Comparison of ENCODE assay signal across 19 mouse cellular contexts in genomic region chr4:152204663-152205062, GRCm38 (mm10). TPM values are rescaled to one million over a fixed set of nuclear protein-coding genes. Genes with fewer than 3 reads are reported as not detected.
DNase-seq lines count a peak whose midpoint lies in the region; ATAC-seq and TF ChIP-seq lines count a peak whose summit lies in the region.
"Had no signal": no experiment of that assay in that cellular context is flagged by ENCODE, and none has a peak within 500 bp of the region (broad histone marks: within the 10 kb centered on the region; RNA-seq: fewer than 3 reads in every experiment).

No protein-coding gene starts in this region.

- no peak for TF ChIP-seq POLR2A in cerebellum, adult 2 months (IDR thresholded peaks at IDR 0.05; ENCODE audit: borderline replicate concordance, insufficient read depth, low read length)

- H3K4me1 ChIP-seq in heart, embryonic 11.5 days (ENCODE audit: control insufficient read depth, insufficient read depth, low read length): peaks cover 24% of the 10 kb centered on the region
- peaks cover 32% of the 10 kb centered on the region for H3K4me1 ChIP-seq in liver, embryonic 11.5 days (replicated peaks; ENCODE audit: control insufficient read depth, insufficient read depth, low read length)
- peaks cover 9% of the 10 kb centered on the region; the same call in 1 of the 2 replicates for H3K4me1 ChIP-seq in midbrain, embryonic 16.5 days (ENCODE audit: control insufficient read depth, insufficient read depth, low read length)
- H3K4me1 ChIP-seq in cerebellum, adult 2 months (ENCODE audit: control insufficient read depth, insufficient read depth, low read length): peaks cover 43% of the 10 kb centered on the region

- H3K4me2 ChIP-seq in heart, embryonic 11.5 days: no peak overlapping the region
- no peak overlapping the region for H3K4me2 ChIP-seq in liver, embryonic 11.5 days
- H3K4me2 ChIP-seq in midbrain, embryonic 16.5 days (ENCODE audit: low read length): no peak overlapping the region
- H3K4me2 ChIP-seq: stomach, embryonic 15.5 days had no signal

- H3K4me3 ChIP-seq in heart, embryonic 11.5 days (ENCODE audit: low read depth, low read length): no peak overlapping the region
- H3K4me3 ChIP-seq in liver, embryonic 11.5 days (ENCODE audit: low read depth, low read length): no peak overlapping the region
- H3K4me3 ChIP-seq in midbrain, embryonic 16.5 days (ENCODE audit: low read depth, low read length): no peak overlapping the region
- no peak overlapping the region for H3K4me3 ChIP-seq in cerebellum, adult 2 months (replicated peaks; ENCODE audit: insufficient read depth, low read depth, low read length)
- H3K4me3 ChIP-seq: embryonic facial prominence, embryonic 10.5 days; forebrain, embryonic 10.5 days; hindbrain, embryonic 10.5 days; megakaryocyte, embryonic 14.5 days; myocyte; stomach, embryonic 15.5 days had no signal

- H3K36me3 ChIP-seq in heart, embryonic 11.5 days (ENCODE audit: control insufficient read depth, insufficient read depth, low read length): no peaks in the 10 kb centered on the region
- H3K36me3 ChIP-seq in liver, embryonic 11.5 days (ENCODE audit: control insufficient read depth, insufficient read depth, low read length): no peaks in the 10 kb centered on the region
- H3K36me3 ChIP-seq in midbrain, embryonic 16.5 days (ENCODE audit: control insufficient read depth, insufficient read depth, low read length): no peaks in the 10 kb centered on the region
- H3K36me3 ChIP-seq: embryonic facial prominence, embryonic 10.5 days; forebrain, embryonic 10.5 days; hindbrain, embryonic 10.5 days; stomach, embryonic 15.5 days had no signal

- TF ChIP-seq CTCF in cerebellum, adult 2 months (IDR thresholded peaks at IDR 0.05; ENCODE audit: borderline replicate concordance, insufficient read depth, low read depth, low read length): no peak

- no peak for ATAC-seq in heart, embryonic 11.5 days (replicated peaks; ENCODE audit: insufficient number of reproducible peaks, low FRiP score, low TSS enrichment)
- ATAC-seq in erythroblast, adult 5-6 weeks (replicated peaks; ENCODE audit: low FRiP score, poor library complexity, severe bottlenecking): 0 out of 2 replicates have a peak, but pooled peaks have one; percentile 47
- peak; percentile 74 for ATAC-seq in liver, embryonic 11.5 days (replicated peaks; ENCODE audit: low FRiP score)
- no peak for ATAC-seq in midbrain, embryonic 16.5 days

- H3K9me3 ChIP-seq in heart, embryonic 11.5 days (replicated peaks; ENCODE audit: control insufficient read depth, low read length): no peaks in the 10 kb centered on the region
- H3K9me3 ChIP-seq in liver, embryonic 11.5 days (ENCODE audit: control insufficient read depth, low read length): no peaks in the 10 kb centered on the region
- H3K9me3 ChIP-seq in midbrain, embryonic 16.5 days (replicated peaks; ENCODE audit: control insufficient read depth, low read length, poor library complexity, severe bottlenecking): no peaks in the 10 kb centered on the region
- H3K9me3 ChIP-seq: embryonic facial prominence, embryonic 10.5 days; forebrain, embryonic 10.5 days; hindbrain, embryonic 10.5 days; megakaryocyte, embryonic 14.5 days; stomach, embryonic 15.5 days had no signal

- H3K9ac ChIP-seq in heart, embryonic 11.5 days (ENCODE audit: low read depth, low read length): no peak overlapping the region
- no peak overlapping the region for H3K9ac ChIP-seq in liver, embryonic 11.5 days (ENCODE audit: low read depth, low read length)
- H3K9ac ChIP-seq in midbrain, embryonic 16.5 days (ENCODE audit: low read depth, low read length): no peak overlapping the region
- H3K9ac ChIP-seq: stomach, embryonic 15.5 days had no signal

- peak; percentile 78 to 82 for DNase-seq in heart, adult 18-20 months
- peak; percentile 47 for DNase-seq in 416B (ENCODE audit: low read depth)
- DNase-seq in liver, embryonic 11.5 days (ENCODE audit: low spot score): no peak
- DNase-seq in layer of hippocampus, postnatal 10 days (ENCODE audit: low spot score in 2 of 2): no peak
- DNase-seq in cerebellum, adult 2 months: no peak
- DNase-seq: B cell, adult 2 months; cerebellum, adult 9-10 months; kidney, adult 9 months had no signal

- H3K27ac ChIP-seq in heart, embryonic 11.5 days (ENCODE audit: low read depth, low read length): no peak overlapping the region
- H3K27ac ChIP-seq in liver, embryonic 11.5 days (ENCODE audit: low read depth, low read length): no peak overlapping the region
- no peak overlapping the region for H3K27ac ChIP-seq in midbrain, embryonic 16.5 days (ENCODE audit: low read length)
- no peak overlapping the region for H3K27ac ChIP-seq in cerebellum, adult 2 months (ENCODE audit: insufficient read depth, low read length)
- H3K27ac ChIP-seq: embryonic facial prominence, embryonic 10.5 days; forebrain, embryonic 10.5 days; hindbrain, embryonic 10.5 days; stomach, embryonic 15.5 days had no signal

- H3K27me3 ChIP-seq in heart, embryonic 11.5 days (ENCODE audit: control insufficient read depth, insufficient read depth, low read length): no peaks in the 10 kb centered on the region
- H3K27me3 ChIP-seq in liver, embryonic 11.5 days (replicated peaks; ENCODE audit: control insufficient read depth, insufficient read depth, low read length): no peaks in the 10 kb centered on the region
- no peaks in the 10 kb centered on the region for H3K27me3 ChIP-seq in midbrain, embryonic 16.5 days (ENCODE audit: control insufficient read depth, insufficient read depth, low read depth, low read length)
- H3K27me3 ChIP-seq in cerebellum, adult 2 months (ENCODE audit: control insufficient read depth, insufficient read depth, low read length): no peaks in the 10 kb centered on the region
- H3K27me3 ChIP-seq: megakaryocyte, embryonic 14.5 days; stomach, embryonic 15.5 days had no signal

- WGBS in heart, embryonic 11.5 days (ENCODE audit: insufficient replicate concordance): 75% methylated on average over 6 of the region's 6 CpGs
- 76% methylated on average over 6 of the region's 6 CpGs for WGBS in liver, embryonic 11.5 days
- 91% methylated on average over 6 of the region's 6 CpGs for WGBS in midbrain, embryonic 16.5 days
- 76% methylated on average over 6 of the region's 6 CpGs for WGBS in cerebellum, adult 2 months

RNA-seq across cellular contexts. Expression of gene Acot7, which starts 26.7 kb away (rescaled TPM):
- total RNA-seq in heart, adult 18-20 months (2021): 10 to 100 TPM; 61.9 to 66.2 TPM
- 53.1 and 53.6 TPM in 2 replicates for polyA plus RNA-seq in heart, embryonic 11.5 days (2014; fragmentation: Nextera tagmentation; extraction: Ambion mirVana)
- 15.3 and 19.4 TPM in 2 replicates for total RNA-seq in erythroblast, adult 5-6 weeks (2015; ENCODE audit: low replicate concordance)
- total RNA-seq in erythroblast, adult 5-6 weeks (2017; ENCODE audit: low replicate concordance): 5.2 and 9.7 TPM in 2 replicates
- 50.0 and 51.1 TPM in 2 replicates for polyA plus RNA-seq in liver, embryonic 11.5 days (2014; fragmentation: Nextera tagmentation; extraction: Ambion mirVana)
- polyA plus RNA-seq in midbrain, embryonic 16.5 days (2015; fragmentation: Nextera tagmentation; extraction: Ambion mirVana): 437 and 480 TPM in 2 replicates
- total RNA-seq in layer of hippocampus, postnatal 10 days (2021): 100 to 1,000 TPM; 426 to 431 TPM
- polyA plus RNA-seq in cerebellum, adult 2 months (2012; rRNA removed): 508 and 523 TPM in 2 replicates

RNA-seq across cellular contexts. Expression of gene Hes2, which starts 46.0 kb away (rescaled TPM):
- total RNA-seq in heart, adult 18-20 months (2021): not detected
- 0.07 TPM in 1 of 2 replicates, not detected in the other for polyA plus RNA-seq in heart, embryonic 11.5 days (2014; fragmentation: Nextera tagmentation; extraction: Ambion mirVana)
- not detected in 2 replicates for total RNA-seq in erythroblast, adult 5-6 weeks (2015; ENCODE audit: low replicate concordance)
- not detected in 2 replicates for total RNA-seq in erythroblast, adult 5-6 weeks (2017; ENCODE audit: low replicate concordance)
- polyA plus RNA-seq in liver, embryonic 11.5 days (2014; fragmentation: Nextera tagmentation; extraction: Ambion mirVana): not detected in 2 replicates
- not detected in 2 replicates for polyA plus RNA-seq in midbrain, embryonic 16.5 days (2015; fragmentation: Nextera tagmentation; extraction: Ambion mirVana)
- not detected for total RNA-seq in layer of hippocampus, postnatal 10 days (2021)
- polyA plus RNA-seq in cerebellum, adult 2 months (2012; rRNA removed): not detected in 2 replicates
- total RNA-seq: gastrocnemius, adult 18-20 months had no signal
- polyA plus RNA-seq: brain, embryonic 14.5 days; forebrain, embryonic 10.5 days; myocyte had no signal

RNA-seq across cellular contexts. Expression of gene Espn, which starts 52.5 kb away (rescaled TPM):
- total RNA-seq in heart, adult 18-20 months (2021): 1 to 10 TPM; 2.5 to 2.7 TPM
- polyA plus RNA-seq in heart, embryonic 11.5 days (2014; fragmentation: Nextera tagmentation; extraction: Ambion mirVana): 0.90 and 1.3 TPM in 2 replicates
- not detected in 2 replicates for total RNA-seq in erythroblast, adult 5-6 weeks (2015; ENCODE audit: low replicate concordance)
- 0.34 and 0.42 TPM in 2 replicates for total RNA-seq in erythroblast, adult 5-6 weeks (2017; ENCODE audit: low replicate concordance)
- polyA plus RNA-seq in liver, embryonic 11.5 days (2014; fragmentation: Nextera tagmentation; extraction: Ambion mirVana): 4.1 and 5.3 TPM in 2 replicates
- 0.14 and 0.25 TPM in 2 replicates for polyA plus RNA-seq in midbrain, embryonic 16.5 days (2015; fragmentation: Nextera tagmentation; extraction: Ambion mirVana)
- total RNA-seq in layer of hippocampus, postnatal 10 days (2021): under 1 TPM; 0.62 to 0.78 TPM
- 7.1 and 8.3 TPM in 2 replicates for polyA plus RNA-seq in cerebellum, adult 2 months (2012; rRNA removed)

Comparison
In these comparisons a context has a peak if more than half of its experiments do, and no peak if none do; other contexts are left out.
1. DNase-seq: peak in heart, adult 18-20 months (2 of 2) and 416B (single experiment); none in liver, embryonic 11.5 days (single experiment), layer of hippocampus, postnatal 10 days (0 of 2) and cerebellum, adult 2 months (0 of 2).
2. ATAC-seq: peak in erythroblast, adult 5-6 weeks (single experiment) and liver, embryonic 11.5 days (single experiment); none in heart, embryonic 11.5 days (single experiment) and midbrain, embryonic 16.5 days (single experiment).